Comparison of ENCODE assay signal across 8 mouse cellular contexts in the genomic region with DNA sequence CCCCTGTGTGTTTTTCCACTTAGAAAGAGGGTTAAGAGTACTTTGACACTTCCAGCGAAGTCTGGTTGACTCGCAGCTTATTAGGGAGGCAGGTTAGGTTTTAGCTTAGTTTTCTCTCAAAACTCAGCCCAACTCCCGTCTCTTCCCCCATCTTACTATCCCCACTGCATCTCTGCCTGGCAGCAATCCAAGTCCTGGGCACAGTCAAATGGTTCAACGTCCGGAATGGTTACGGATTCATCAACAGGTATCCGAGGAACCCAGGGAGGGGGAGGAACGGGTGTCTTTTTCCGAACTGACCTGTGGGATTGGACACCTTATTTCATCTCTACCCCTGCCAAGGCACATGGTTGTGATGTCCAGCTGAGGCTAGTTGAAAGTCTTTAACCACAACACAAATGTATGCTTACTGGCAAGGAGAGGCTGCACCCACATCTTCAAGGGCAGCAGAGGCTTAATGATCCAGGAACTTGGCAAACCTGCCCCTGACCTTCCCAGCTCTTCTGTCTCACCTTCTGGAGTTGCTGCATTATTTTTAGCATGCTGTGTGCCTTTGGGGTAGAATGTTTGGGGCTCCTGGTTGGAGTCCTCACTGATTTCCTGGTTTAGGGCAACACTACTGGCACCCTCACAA. TPM values are rescaled to one million over a fixed set of nuclear protein-coding genes. Genes with fewer than 3 reads are reported as not detected.
A peak's percentile ranks its signal among the peaks of the same experiment; 100 is the strongest.
DNase-seq lines count a peak whose midpoint lies in the region; ATAC-seq lines count a peak whose summit lies in the region.

No protein-coding gene starts in this region.

- peaks cover 19% of the 10 kb centered on the region for H3K27me3 ChIP-seq in lung, embryonic 16.5 days (ENCODE audit: control insufficient read depth, insufficient read depth, low read depth, low read length)
- peaks cover 35% of the 10 kb centered on the region for H3K27me3 ChIP-seq in hindbrain, embryonic 11.5 days (ENCODE audit: control insufficient read depth, insufficient read depth, low read length)
- H3K27me3 ChIP-seq in stomach, embryonic 15.5 days (replicated peaks) = peaks cover 9% of the 10 kb centered on the region; the same call in 1 of the 2 replicates

- peak overlapping the region; percentile 100 for H3K4me2 ChIP-seq in lung, embryonic 16.5 days (ENCODE audit: low read depth, low read length)
- peak overlapping the region; percentile 99; the same call in 1 of the 2 replicates for H3K4me2 ChIP-seq in hindbrain, embryonic 11.5 days (replicated peaks; ENCODE audit: low read depth, low read length)
- peak overlapping the region; percentile 98 for H3K4me2 ChIP-seq in stomach, embryonic 15.5 days

- peaks cover 20% of the 10 kb centered on the region for H3K4me1 ChIP-seq in lung, embryonic 16.5 days (replicated peaks; ENCODE audit: control insufficient read depth, insufficient read depth, low read length)
- peaks cover 5% of the 10 kb centered on the region for H3K4me1 ChIP-seq in hindbrain, embryonic 11.5 days (replicated peaks; ENCODE audit: control insufficient read depth, insufficient read depth, low read length)
- H3K4me1 ChIP-seq in stomach, embryonic 15.5 days = peaks cover 39% of the 10 kb centered on the region

- peak overlapping the region; percentile 56 for H3K4me3 ChIP-seq in lung, embryonic 16.5 days (ENCODE audit: low read length)
- peak overlapping the region; percentile 56; the same call in 1 of the 2 replicates for H3K4me3 ChIP-seq in hindbrain, embryonic 11.5 days (ENCODE audit: low read depth, low read length)
- peak overlapping the region; percentile 49 for H3K4me3 ChIP-seq in stomach, embryonic 15.5 days (replicated peaks)

- no peak overlapping the region for H3K9ac ChIP-seq in lung, embryonic 16.5 days (ENCODE audit: low read length)
- peak overlapping the region; percentile 47 for H3K9ac ChIP-seq in hindbrain, embryonic 11.5 days (ENCODE audit: low read depth, low read length)
- no peak overlapping the region for H3K9ac ChIP-seq in stomach, embryonic 15.5 days

- no peaks in the 10 kb centered on the region for H3K36me3 ChIP-seq in lung, embryonic 16.5 days (ENCODE audit: control insufficient read depth, insufficient read depth, low read length)
- H3K36me3 ChIP-seq in hindbrain, embryonic 11.5 days (ENCODE audit: control insufficient read depth, insufficient read depth, low read length) = no peaks in the 10 kb centered on the region
- no peaks in the 10 kb centered on the region for H3K36me3 ChIP-seq in stomach, embryonic 15.5 days

- H3K27ac ChIP-seq in lung, embryonic 16.5 days (ENCODE audit: low read length) = no peak overlapping the region
- H3K27ac ChIP-seq in hindbrain, embryonic 11.5 days (ENCODE audit: low read depth, low read length) = no peak overlapping the region
- H3K27ac ChIP-seq in stomach, embryonic 15.5 days = no peak overlapping the region; the same call in 1 of the 2 replicates

- ATAC-seq in lung, embryonic 16.5 days (ENCODE audit: low read depth) = no peak
- no peak for ATAC-seq in hindbrain, embryonic 11.5 days (ENCODE audit: low FRiP score)
- ATAC-seq in stomach, embryonic 15.5 days (ENCODE audit: insufficient read depth, low FRiP score, low read depth) = no peak

- 26% methylated on average over 9 of the region's 9 CpGs for WGBS in lung, embryonic 16.5 days
- WGBS in hindbrain, embryonic 11.5 days = 44% methylated on average over 9 of the region's 9 CpGs
- WGBS in stomach, embryonic 15.5 days = 23% methylated on average over 9 of the region's 9 CpGs

- no peak for DNase-seq in lung, postnatal 4 days
- no peak for DNase-seq in hindbrain, embryonic 11.5 days (ENCODE audit: low spot score)
- DNase-seq in kidney, postnatal 4 days = peak; percentile 36 to 63
- DNase-seq in frontal cortex, postnatal 14 days (ENCODE audit: low spot score in 2 of 2) = no peak
- no peak for DNase-seq in cerebellum, adult 18-20 months
- DNase-seq in urinary bladder, postnatal 14 days (ENCODE audit: low spot score) = no peak

- no peaks in the 10 kb centered on the region for H3K9me3 ChIP-seq in lung, embryonic 16.5 days (ENCODE audit: control insufficient read depth, low read length)
- H3K9me3 ChIP-seq in hindbrain, embryonic 11.5 days (ENCODE audit: control insufficient read depth, low read length) = no peaks in the 10 kb centered on the region
- H3K9me3 ChIP-seq in stomach, embryonic 15.5 days = no peaks in the 10 kb centered on the region

RNA-seq across cellular contexts. Expression of a gene that starts 1.2 kb away (rescaled TPM):
- 2.7 and 4.9 TPM in 2 replicates for polyA plus RNA-seq in lung, embryonic 16.5 days (2015; fragmentation: Nextera tagmentation; extraction: Ambion mirVana)
- polyA plus RNA-seq in hindbrain, embryonic 11.5 days (2014; fragmentation: Nextera tagmentation; extraction: Ambion mirVana) = 3.1 and 4.8 TPM in 2 replicates
- polyA plus RNA-seq in stomach, embryonic 15.5 days (2015; fragmentation: Nextera tagmentation; extraction: Ambion mirVana) = 2.9 and 3.3 TPM in 2 replicates

RNA-seq across cellular contexts. Expression of a gene that starts 11.2 kb away (rescaled TPM):
- polyA plus RNA-seq in lung, embryonic 16.5 days (2015; fragmentation: Nextera tagmentation; extraction: Ambion mirVana) = 17.1 and 17.2 TPM in 2 replicates
- 7.9 and 9.6 TPM in 2 replicates for polyA plus RNA-seq in hindbrain, embryonic 11.5 days (2014; fragmentation: Nextera tagmentation; extraction: Ambion mirVana)
- 26.3 and 28.9 TPM in 2 replicates for polyA plus RNA-seq in stomach, embryonic 15.5 days (2015; fragmentation: Nextera tagmentation; extraction: Ambion mirVana)

RNA-seq across cellular contexts. Expression of a gene that starts 15.1 kb away (rescaled TPM):
- polyA plus RNA-seq in lung, embryonic 16.5 days (2015; fragmentation: Nextera tagmentation; extraction: Ambion mirVana) = 1,390 and 1,410 TPM in 2 replicates
- 1,842 and 1,860 TPM in 2 replicates for polyA plus RNA-seq in hindbrain, embryonic 11.5 days (2014; fragmentation: Nextera tagmentation; extraction: Ambion mirVana)
- polyA plus RNA-seq in stomach, embryonic 15.5 days (2015; fragmentation: Nextera tagmentation; extraction: Ambion mirVana) = 1,591 and 1,597 TPM in 2 replicates

RNA-seq across cellular contexts. Expression of a gene that starts 23.1 kb away (rescaled TPM):
- 85.1 and 87.8 TPM in 2 replicates for polyA plus RNA-seq in lung, embryonic 16.5 days (2015; fragmentation: Nextera tagmentation; extraction: Ambion mirVana)
- 84.3 and 89.0 TPM in 2 replicates for polyA plus RNA-seq in hindbrain, embryonic 11.5 days (2014; fragmentation: Nextera tagmentation; extraction: Ambion mirVana)
- polyA plus RNA-seq in stomach, embryonic 15.5 days (2015; fragmentation: Nextera tagmentation; extraction: Ambion mirVana) = 66.2 and 69.1 TPM in 2 replicates

RNA-seq across cellular contexts. Expression of a gene that starts 27.7 kb away (rescaled TPM):
- polyA plus RNA-seq in lung, embryonic 16.5 days (2015; fragmentation: Nextera tagmentation; extraction: Ambion mirVana) = 172 and 202 TPM in 2 replicates
- 8.2 and 8.4 TPM in 2 replicates for polyA plus RNA-seq in hindbrain, embryonic 11.5 days (2014; fragmentation: Nextera tagmentation; extraction: Ambion mirVana)
- 438 and 517 TPM in 2 replicates for polyA plus RNA-seq in stomach, embryonic 15.5 days (2015; fragmentation: Nextera tagmentation; extraction: Ambion mirVana)

Comparison
In these comparisons a context has a peak if more than half of its experiments do, and no peak if none do; other contexts are left out.
1. DNase-seq: peak in kidney, postnatal 4 days (2 of 2); none in lung, postnatal 4 days (0 of 2), hindbrain, embryonic 11.5 days (single experiment), frontal cortex, postnatal 14 days (0 of 2), cerebellum, adult 18-20 months (0 of 2) and urinary bladder, postnatal 14 days (single experiment).
2. Peak in every context shown above with its lines, with median percentiles within 50 percentile points of each other: H3K4me2 ChIP-seq and H3K4me3 ChIP-seq.